Mouse (Mus musculus) right cerebral cortex, postnatal 14 days (tissue): ENCODE measurements around the gene Ccdc141.

Source experiments
- DNase-seq: peaks from one replicate; pipeline ENCODE4 v3.0.0; 2022

Ccdc141 gene

DNA sequence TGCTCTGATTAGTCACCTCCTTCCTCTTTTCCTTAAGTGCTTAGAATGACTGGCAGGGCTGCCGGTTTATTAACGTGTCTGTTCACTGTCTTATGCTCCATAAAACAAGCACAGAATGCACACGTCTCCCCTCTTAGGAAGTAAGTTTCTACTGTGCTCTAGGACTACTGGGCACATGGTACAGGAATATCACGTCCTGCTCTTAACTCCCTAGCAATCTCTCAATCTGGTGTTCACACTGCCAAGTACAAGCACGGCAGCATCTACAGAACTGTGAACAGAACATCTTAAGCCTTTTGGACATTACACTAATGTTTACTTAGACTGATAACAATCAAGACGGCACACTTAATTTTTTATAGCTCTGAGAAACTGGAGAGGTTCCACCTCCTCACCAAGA is 52.3 kb downstream of the Ccdc141 start:
- DNase-seq: no peak

DNA sequence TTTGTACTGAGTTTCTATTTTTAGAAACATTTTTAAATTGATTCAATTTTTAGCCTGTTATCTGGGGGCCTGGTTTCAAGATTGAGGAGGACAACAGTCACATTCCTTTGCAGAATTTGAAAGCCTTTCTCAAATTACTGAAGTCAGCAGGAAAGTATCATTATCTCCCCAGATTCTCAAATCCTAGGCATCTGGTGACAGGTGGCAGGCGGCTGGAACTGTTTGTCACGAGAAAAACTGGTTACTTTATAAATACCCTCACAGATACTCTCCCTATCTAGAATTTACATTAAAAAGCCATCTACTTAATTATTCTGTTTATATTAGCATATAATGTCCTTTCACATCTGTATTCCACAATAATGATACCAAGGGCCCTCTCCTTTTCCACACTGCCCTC is 56.1 kb downstream of the Ccdc141 start:
- DNase-seq: no peak

DNA sequence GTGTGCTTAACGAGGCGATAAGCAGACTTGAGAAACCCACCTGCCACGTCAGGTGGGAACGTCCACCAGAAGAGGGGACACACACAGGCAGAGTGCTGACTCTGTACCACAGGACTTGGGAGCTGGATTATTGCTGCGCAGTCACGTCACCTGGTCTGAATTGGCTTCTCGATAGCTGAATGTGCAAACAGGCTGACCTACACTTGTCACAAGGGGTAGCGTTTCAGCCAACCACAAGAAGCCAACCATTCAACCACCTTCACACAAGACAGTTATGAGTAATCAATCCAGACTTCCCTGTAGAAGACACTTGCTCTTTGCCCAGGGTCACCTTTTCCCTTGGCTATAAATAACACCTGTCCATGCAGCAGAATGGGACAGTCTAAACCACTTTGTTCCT is 56.6 kb downstream of the Ccdc141 start:
- no peak for DNase-seq

DNA sequence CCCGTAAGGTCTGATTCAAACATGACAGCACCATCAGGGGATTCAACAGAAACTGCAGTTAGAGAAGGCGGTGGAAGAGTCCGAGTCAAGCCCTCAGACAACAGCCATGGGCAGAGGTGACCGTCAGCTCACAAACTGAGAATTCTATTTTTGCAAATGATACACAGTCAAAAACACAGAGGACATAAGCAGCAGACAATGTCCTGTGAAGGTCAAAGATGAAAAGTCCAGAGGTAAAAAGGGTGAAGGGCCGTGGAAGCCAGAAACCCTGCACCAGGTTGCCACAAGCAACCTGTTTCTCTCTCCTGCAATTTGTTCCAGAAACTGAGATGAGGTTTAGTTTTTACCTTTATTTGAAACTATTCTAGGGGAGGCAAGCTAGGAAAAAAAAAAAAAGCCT is 57.4 kb downstream of the Ccdc141 start:
- DNase-seq: no peak

DNA sequence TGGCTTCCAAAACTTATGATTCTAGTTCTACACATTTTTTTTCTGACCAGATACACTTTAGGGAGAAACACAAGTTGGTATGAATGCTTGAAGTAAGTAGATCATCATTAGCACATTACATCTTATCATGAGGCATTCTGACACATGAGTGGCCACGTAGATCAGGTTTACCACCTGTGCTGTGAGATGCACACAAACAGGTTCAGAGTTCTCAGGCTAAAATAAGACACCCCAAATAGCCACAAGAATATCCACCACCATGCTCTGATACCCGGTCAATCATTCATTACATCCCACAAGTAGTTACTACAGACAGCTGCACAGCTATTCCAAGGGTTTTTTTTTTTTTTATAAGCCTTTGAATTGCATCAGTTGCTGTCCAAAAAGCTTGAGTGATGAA is 59.3 kb downstream of the Ccdc141 start:
- DNase-seq: no peak

DNA sequence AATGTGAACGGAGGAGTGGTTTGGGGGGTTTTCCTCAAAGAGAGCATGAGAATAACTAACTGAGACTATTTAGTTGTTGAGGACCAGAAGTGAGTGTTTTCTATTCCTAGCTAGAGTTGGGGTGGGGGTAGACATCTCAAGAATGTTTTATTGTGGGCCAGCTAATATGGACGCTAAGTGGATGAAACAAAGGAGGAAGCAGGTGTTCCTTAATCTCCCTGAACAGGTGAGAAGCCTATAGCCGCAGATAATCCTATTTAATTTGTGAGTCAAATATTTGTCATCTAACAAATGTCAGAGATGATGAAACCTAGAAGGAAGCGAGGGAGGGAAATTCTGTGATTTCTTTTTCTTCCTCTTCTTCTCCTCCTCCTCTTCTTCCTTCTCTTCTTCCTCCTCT is 60.1 kb downstream of the Ccdc141 start:
- no peak for DNase-seq

DNA sequence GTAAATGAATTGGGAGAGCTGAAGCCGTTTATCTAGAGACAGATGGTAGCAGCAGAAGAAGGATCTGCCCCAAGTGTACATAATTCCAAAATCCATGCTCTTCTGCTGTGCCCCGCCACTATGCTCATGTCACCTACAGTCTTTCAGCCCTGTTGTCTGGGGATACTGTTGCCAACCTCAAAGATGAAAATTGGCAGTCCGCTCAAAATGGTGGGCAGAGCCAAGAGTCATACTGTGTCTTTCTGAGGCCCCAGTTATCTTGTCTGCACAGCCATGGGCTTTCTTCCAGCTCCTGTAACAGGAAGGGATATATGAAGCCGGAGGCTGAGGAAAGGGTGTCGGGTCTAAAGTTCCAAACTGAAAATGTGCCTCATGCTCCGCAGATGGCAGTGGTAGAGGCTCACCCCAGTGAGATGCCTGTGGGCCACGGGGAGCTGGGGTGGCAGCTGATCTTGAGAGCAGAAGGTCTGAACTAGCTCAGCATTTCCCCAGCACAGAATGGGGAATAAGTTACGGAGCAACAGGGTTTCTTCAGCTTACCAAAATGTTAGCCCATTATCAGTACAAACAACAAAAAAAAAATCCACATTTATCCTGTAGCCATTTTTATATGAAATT is 60.8 kb downstream of the Ccdc141 start:
- no peak for DNase-seq

DNA sequence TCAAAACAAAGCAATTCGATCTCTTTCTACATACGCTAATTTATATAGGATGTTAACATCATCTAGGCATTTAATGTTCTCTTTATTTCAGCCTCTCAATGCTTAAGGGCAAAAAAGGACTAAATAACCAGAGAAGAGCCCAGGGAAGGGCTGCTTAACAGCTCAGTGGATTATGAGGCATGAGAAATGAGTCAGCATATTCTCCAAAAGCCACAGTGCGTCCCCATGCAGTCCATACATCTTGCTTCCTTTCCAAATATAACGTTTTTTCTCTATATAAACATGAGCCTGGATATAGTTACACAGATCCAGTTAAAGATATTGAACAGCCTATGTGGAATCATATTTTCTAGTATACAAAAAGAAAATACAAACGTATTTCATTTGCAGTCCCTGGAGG is 61.9 kb downstream of the Ccdc141 start:
- DNase-seq: no peak

DNA sequence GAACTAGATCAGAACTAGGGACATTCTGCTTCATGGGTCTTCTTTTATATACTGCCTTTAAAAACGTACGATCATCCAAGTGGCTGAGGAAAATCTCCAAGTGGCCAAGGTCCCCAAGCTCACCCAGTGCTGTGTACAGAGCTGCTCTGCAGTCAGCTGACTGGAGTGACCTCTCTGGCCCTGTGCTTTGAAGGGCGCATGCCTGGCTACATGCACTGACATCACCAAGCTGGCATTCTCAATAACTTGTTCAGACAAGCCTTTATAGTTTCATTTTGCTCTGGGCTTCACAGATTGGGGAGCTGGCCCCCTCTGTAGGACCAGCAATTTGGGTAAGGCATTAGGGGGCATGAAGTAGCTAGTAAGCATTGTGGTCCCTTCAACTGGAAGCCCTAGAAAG is 64.3 kb downstream of the Ccdc141 start:
- no peak for DNase-seq

DNA sequence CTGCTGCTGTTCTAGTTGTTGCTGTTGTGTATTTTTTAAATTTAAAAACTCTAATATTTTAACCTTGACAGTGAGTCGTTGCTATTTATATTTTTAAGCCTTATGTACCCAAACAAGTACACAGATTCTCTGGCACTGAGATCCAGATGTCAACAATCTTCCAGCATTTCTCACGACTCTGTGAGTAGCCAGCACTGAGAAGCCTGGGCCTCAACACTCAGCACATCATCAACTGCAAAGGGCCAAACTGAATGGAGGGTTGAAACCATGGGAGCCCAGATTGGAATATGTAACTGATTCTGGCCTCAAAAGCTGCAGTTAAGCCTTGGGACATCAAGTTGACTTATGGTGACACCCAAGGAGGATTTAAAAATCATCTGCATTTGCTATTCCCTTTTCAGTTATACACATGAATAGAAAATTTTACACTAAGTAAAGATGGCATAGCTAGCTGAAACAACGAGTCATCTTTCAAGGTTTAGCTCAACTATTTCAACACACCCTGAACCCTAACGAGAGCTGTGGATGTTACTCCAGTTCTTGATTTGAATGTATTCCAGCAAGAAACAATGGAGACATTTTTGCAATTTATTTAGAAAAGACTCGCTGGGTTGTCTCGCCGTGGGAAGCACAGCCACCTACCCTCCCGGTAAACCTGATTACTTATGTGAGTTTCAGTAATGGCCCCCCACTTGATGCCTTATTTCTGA is 65.3 kb downstream of the Ccdc141 start:
- no peak for DNase-seq

DNA sequence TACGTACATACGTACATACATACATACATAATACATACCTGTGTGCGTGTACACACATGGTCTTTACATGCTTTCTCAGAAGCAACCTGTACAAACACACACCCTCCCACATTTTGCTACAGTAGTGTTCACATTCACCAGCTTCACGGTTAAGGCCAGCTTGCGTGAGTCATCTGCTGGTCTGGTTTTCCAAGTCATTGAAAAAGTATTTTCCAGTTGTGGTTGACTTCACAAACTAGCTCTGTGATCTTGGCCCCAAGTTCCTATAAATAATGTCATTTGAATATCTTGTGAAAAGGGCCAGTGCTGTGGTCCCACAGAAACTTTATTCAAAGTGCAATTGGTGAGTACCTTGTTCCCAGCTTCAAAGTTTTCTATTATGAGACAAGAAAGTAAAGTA is 67.9 kb downstream of the Ccdc141 start:
- no peak for DNase-seq

DNA sequence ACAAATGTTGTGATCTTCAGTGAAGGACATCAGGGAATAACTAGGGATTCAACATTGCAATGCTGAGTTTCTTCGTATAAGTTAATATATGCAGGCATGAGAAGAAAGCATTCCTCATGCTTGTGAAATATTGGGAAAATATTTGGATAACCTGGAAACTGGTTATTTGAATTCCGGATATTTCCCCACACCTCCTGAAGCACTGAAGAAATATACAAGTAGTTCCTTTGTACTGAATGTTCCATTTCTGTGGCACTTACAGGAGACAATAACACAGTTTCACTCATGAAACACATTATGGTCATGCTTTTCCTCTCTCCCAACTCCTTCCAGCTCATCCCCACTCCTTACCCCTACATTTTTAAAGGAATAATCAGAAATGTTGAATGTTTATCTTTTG is 70.6 kb downstream of the Ccdc141 start:
- DNase-seq: no peak

DNA sequence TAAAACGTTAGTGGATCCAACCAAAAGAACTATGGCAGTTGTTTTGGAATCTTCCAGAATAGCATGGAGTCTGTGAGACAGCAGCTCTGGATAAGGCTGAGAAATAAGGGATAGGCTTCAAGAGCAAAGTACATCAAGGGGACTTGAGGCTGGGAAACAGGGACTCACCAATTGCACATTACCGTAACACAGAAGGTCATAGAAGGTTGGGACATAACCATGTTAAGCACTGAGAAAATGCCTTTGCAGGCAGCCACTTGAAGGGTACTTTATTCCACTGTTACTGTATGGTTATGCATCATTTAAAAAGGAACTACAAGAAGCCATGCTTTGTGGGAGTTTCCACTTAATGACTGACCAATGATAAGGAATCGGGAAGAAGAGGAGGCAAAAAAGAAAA is 71.7 kb downstream of the Ccdc141 start:
- no peak for DNase-seq

DNA sequence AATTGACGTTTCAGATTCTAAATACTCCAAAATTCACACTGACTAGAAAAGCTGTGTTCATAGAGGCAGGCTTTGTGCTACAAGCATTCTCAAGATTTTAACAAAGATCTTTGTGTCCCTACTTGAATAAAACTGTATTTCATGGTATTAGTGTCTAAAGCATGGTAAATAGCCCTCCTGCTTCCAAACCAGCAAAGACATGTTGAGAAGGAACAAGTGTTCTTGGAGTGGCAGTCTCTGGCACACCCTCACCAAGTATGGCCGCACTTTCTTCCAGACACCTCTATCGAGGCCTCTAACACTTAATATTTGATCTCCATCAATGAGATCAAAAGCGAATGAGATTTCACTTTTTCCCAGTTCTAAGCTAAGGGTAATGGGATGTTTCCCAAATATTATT is 78.7 kb downstream of the Ccdc141 start:
- no peak for DNase-seq

DNA sequence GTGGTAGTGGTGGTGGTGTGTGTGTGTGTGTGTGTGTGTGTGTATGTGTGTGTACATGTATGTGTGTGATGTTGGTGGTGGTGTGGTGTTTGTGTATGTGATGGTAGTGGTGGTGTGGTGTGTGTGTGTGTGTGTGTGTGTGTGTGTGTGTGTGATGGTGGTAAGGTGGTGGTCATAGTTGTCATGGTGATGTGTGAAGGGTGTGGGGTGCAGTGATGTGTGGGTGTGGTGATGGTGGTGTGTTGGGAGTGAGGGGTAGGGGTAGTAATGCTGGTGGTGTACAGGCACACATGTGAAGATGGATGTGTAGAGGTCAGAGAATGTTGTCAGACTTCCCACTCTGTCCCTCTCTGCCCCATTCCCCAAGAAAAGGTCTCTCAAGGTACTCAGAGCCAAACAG is 85.1 kb downstream of the Ccdc141 start:
- no peak for DNase-seq

DNA sequence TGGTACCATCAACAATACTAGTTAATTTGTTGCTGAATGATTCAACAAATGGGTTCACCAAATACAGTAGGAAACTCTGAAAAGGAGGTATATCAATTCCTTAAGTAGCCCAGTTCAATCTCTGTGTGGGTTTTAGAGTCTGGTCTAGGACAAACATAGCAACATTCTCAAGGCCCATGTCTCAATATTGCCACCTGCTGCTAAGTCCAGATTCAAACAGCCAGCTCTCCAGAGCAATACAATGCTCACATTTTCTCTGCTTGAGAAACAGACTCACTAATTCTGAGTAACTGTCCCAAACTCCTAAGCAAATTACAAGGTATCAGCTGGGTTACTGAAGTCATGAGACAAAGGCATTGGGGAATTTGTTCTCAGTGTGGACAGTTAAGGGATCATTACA is 85.8 kb downstream of the Ccdc141 start:
- no peak for DNase-seq

DNA sequence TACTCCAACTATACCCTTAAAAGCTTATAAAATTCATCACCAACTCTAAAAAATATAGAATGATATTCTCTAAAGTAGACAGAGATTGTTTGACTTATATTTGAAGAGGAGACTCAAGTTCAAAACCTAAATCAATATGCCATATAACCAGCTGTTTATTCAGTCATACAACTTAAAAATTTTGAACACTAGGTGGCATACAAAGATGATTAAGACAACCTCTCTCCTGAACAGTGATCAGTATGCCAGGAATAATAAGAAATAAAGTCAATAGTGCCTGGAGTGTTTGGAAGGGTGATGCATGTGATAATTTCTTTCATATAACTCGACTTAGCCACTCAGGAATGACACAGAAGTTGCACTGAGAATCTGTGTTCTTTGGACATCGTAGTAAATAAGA is 89.3 kb downstream of the Ccdc141 start:
- no peak for DNase-seq

DNA sequence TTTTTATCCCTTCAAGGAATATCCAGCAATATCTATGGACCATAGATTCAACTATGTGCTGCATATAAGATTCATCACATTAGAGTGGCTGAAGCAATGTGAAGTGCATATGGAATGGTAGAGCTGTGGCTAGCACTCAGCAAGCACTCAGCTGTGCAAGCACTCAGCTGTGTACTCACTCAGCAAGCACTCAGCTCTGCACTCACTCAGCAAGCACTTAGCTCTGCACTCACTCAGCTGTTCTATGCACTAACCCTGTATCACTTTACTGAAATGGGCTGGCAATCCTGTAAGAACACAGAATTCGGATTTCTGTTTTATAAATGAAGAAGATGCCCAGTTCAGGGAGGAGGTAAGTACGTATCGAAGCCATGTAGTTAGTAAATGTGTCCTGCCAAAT is 89.8 kb downstream of the Ccdc141 start:
- no peak for DNase-seq

DNA sequence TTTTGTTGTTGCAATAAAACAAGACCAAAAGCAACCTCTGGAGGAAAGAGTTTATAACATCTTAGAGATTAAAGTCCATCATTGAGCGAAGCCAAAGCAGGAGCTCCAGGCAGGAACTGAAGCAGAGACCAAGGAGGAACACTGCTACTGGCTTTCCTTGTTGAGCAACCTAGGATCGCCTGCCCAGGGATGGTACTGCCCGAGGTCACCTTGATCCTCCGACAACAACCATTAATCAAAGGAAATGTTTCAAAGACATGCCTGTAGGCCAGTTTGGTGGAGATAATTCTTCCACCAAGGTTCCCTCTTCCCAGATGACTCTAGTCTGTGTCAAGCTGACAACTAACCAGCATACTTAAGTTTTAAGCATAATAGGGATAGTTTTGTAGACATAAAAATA is 91.7 kb downstream of the Ccdc141 start:
- no peak for DNase-seq

DNA sequence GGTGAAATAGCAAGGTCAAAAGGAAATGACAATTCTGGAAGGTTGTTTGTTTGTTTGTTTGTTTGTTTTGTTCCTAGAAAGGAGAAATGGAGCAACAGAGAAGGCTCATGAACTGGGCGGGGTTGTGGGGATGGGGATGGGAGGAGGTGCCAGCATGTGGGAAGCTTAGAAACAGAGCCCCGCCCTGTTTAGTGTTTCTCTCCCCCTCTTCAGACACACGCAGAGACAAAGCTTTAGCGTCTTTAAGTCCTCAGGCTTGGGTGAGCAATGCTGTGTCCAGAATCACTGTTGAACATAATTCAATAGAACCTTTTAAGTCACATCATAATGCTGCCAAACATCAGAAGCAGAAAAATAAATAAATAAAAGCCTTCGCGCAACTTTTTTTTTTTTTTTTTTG is 96.1 kb downstream of the Ccdc141 start:
- no peak for DNase-seq

DNA sequence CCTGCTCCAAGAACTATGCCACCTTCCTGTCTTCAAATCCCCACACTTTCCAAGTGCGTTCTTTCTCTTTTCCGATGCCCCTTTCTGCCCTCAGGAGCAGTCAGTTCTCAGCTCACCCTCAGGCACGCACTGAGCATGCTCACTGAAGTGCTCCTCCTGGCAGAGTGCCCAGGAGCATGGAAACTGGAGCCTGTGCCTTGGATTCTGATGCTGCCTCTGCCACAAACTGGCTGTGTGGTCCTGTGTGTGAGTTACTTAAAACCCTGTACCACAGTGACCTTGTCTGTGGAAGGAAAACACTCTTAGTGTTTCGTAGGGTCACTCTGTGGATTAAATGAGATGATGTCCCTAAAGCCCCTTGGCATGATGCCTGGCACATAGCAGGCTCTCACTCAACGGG is 96.5 kb downstream of the Ccdc141 start:
- peak; percentile 14 for DNase-seq

DNA sequence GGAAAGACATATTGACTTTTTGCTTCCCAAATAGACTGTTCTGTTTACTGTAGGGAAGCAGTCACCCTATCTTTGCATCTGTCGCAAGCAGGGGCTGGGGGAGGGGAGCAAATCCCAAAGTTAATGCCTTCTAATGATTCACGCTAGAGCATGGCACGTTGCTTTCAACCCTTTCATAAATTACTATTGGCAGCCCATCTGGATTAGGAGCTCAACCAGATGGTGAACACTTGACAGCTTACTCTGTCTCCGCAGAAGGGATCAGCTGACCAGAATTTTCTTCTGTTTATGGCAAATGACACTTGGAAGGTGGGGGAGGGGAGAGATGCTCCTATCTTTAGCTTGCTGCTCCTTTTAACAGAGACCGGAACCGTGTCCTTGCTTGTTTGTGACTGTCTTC is 105.1 kb downstream of the Ccdc141 start:
- peak; percentile 11 for DNase-seq

DNA sequence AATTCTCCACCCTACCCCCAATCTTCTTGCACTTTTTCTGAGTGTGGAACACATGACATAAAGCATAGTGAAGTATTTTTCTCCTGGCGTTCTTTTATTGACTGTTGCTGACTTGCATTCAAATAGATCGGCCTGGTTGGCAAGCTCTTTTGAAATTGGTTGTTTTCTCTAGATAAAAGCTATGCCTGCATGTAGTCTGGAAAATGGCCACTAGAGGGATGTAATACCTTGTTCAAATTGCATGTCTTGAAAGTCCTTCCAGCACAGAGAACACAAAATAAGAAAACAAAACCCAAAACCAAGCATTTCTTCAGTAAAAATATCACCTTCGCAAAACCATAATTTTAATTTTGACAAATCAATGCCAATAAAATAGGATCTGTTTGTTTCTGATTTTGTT is 108.6 kb downstream of the Ccdc141 start:
- DNase-seq: peak; percentile 21

DNA sequence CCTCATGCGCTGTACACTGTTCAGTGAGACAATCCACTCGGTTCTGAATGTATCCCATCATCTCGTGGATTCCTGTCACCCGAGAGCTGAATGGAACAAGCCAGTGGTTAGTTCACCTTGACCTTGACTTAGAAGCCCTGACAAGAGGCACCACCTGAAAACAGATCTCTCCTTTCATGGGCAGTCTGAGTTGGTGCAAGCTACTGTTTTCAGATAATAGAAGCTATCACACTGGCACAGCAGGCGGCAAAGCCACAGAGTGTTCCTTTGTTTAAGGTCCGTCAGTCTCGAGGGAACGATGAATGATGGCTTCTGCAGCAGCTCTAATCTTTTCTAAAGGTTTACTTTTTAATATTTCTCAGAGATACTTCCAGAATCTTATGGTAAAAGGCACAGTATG is 110.8 kb downstream of the Ccdc141 start:
- no peak for DNase-seq

DNA sequence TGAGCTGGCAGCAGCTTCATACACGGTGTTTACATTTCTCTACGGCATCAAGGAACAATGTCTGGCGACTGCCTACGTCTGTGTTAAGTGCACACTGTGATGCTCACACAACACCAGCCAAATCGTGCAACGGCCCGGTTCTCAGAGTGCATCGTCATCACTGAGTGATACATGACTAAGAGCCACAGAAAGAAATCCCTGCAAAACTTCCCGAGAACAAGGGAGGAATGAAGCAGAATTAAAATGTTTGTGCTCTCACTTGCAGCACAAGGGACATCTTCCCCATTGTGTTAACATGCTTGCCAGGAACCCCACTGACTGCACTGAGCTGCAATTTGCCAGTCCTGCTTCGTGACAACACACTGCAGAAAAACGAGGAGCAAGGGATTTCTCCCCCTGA is 114.1 kb downstream of the Ccdc141 start:
- peak; percentile 11 for DNase-seq
